Mouse (Mus musculus): ENCODE results near the gene Hivep3.

GRCm38 (mm10) chr4:119816620-119817356, 83.2 kb downstream of the Hivep3 start:
- TF ChIP-seq POLR2A (IDR thresholded peaks at IDR 0.05; ENCODE audit: control insufficient read depth in 1 of 2, insufficient read depth in 1 of 2, low read depth in 1 of 2, low read length in 2 of 2, poor library complexity in 1 of 2) (no peak), USF2 (IDR thresholded peaks at IDR 0.05; ENCODE audit: borderline replicate concordance in 1 of 2, insufficient read depth in 1 of 2, low read depth in 1 of 2, low read length in 2 of 2) (no peak), CTCF (IDR thresholded peaks at IDR 0.05 in 2 of 3, conservative IDR thresholded peaks at IDR 0.05 in 1 of 3; ENCODE audit: control insufficient read depth in 1 of 3, insufficient read depth in 1 of 3, low read depth in 2 of 3, low read length in 3 of 3, poor library complexity in 1 of 3, severe bottlenecking in 1 of 3) (no peak)

Measured in MEL (cell line).